Mouse (Mus musculus) cerebellum, adult 11-12 months (tissue): ENCODE measurements around the gene Sel1l3.

Source experiments
- DNase-seq: peaks from one replicate; pipeline ENCODE4 v3.0.0; 2022

Sel1l3 gene

DNA sequence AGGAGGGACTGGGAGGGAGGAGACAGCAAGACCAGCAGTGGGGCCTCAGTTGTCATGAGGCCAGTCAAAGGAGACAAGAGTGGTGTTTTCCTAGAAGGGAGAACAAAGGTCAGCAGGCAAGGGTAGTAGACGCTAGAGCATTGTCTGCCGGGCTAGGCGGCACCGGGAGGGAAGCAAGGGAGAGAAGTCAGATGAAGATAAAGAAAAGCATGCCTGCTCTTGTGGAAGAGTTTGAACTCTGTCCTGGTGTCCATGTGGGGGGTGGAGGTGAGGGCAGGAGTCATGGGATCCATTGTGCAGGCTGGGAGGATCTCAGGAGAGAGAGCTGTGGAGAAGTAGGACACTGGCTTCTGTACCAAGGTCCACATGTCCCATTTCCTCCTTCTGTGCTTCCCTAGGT, 135.3 kb downstream of the Sel1l3 start:
- no peak for DNase-seq

DNA sequence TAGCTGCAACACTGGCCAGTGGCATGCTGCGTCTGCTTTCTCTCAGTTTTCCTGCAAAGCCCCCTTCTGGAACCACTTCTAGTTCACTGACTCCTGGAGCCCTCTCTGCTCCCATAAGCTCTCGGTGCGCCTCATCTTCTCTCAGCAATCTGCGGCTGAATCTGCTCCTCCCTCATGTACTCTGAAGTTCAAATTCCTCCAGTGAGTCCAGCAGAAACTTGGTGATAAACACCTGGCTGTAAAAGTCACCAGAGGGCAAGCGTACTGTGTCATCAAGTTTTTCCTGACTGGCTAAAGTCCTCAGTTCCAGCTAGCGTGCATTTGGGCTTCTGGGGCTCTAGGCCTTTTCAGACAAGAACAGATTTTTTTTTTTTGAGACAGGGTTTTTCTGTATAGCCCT, 139.2 kb downstream of the Sel1l3 start:
- no peak for DNase-seq

DNA sequence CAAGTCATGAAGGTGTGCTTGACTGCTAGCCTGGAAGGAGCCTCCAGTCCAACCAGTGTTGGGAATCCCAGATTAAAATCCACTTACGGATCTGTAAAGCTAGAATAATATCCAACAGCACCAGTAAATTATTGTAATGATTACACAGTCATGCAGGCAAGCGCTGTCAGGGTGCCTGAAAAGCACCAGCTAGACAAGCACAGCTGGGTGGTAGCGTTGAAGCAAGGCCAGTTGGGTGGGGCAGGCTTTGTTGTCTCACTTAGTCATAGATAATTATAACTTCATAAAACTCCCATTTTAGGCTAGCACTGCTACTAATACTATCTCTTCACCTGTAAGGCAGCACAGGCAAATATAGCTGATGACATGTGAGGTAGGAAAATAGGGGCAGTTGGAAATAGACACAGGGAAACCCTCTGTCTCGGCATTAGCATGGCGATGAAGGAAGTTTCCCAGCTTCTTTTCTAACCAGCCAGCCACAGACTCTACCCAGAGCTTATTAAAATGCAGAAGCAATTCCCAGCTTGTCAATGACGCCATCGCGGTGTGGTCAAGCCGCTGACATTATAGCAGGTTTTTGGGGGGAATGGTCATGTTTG, 152.1 kb downstream of the Sel1l3 start:
- no peak for DNase-seq
